Mouse (Mus musculus) neural tube, embryonic 14.5 days (tissue): ENCODE measurements around the gene Tef. TPM values are rescaled to one million over a fixed set of nuclear protein-coding genes. Genes with fewer than 3 reads are reported as not detected.

ENCODE experiments used
- ATAC-seq: fragments of 200-750 bp; cut with Nextera tagmentation; 2 replicates; pipeline ENCODE4 v1.8.0; 2017; ENCODE audit warnings: low read depth, mild to moderate bottlenecking, moderate TSS enrichment, moderate library complexity
- H3K27ac ChIP-seq: fragments of 300-500 bp; sonication (generic); 2 replicates; pipeline ENCODE4 v1.5.1; 2014; ENCODE audit warnings: low read depth, mild to moderate bottlenecking, control low read depth, low read length, moderate library complexity, mixed read lengths
- H3K27me3 ChIP-seq: fragments of 300-500 bp; sonication (generic); 2 replicates; pipeline ENCODE4 v1.6.1; 2014; ENCODE audit warnings: low read length; ENCODE audit not compliant: control insufficient read depth, insufficient read depth
- H3K36me3 ChIP-seq: fragments of 300-500 bp; sonication (generic); 2 replicates; pipeline ENCODE4 v1.6.1; 2014; ENCODE audit warnings: low read length, mixed read lengths; ENCODE audit not compliant: control insufficient read depth, insufficient read depth
- H3K4me1 ChIP-seq: fragments of 300-500 bp; sonication (generic); 2 replicates; pipeline ENCODE4 v1.6.1; 2014; ENCODE audit warnings: low read length; ENCODE audit not compliant: control insufficient read depth, insufficient read depth
- H3K4me2 ChIP-seq: fragments of 300-500 bp; sonication (generic); 2 replicates; pipeline ENCODE4 v1.6.1; 2014; ENCODE audit warnings: mild to moderate bottlenecking, low read depth, low read length, control low read depth
- H3K4me3 ChIP-seq: fragments of 300-500 bp; sonication (generic); 2 replicates; pipeline ENCODE4 v1.5.1; 2014; ENCODE audit warnings: low read depth, low read length, control low read depth, mixed read lengths
- H3K9ac ChIP-seq: fragments of 300-500 bp; sonication (generic); replicated peaks from 2 replicates; pipeline ENCODE4 v1.6.1; 2014; ENCODE audit warnings: low read depth, mild to moderate bottlenecking, control low read depth, low read length, mixed read lengths
- H3K9me3 ChIP-seq: fragments of 300-500 bp; sonication (generic); 2 replicates; pipeline ENCODE4 v1.6.1; 2016; ENCODE audit warnings: low read length; ENCODE audit not compliant: control insufficient read depth
- WGBS: fragments of 180-500 bp; shearing (Covaris S2); extraction: QIAGEN DNeasy Blood & Tissue Kit; methylation state at CpG from one replicate; pipeline ENCODE4 v1.1.7; 2014; 5-methylcytosine and 5-hydroxymethylcytosine counted together
- polyA plus RNA-seq: library from polyadenylated mRNA; unstranded; fragments of >200 nt; fragmentation: Nextera tagmentation; extraction: Ambion mirVana; gene quantifications from 2 replicates; pipeline ENCODE4 v1.2.1, GENCODE M21; 2014

The Tef gene
- polyA plus RNA-seq, 1 experiment from 2014 or later = 17.9 TPM

GRCm38 (mm10) chr15:81805624-81806023 is 3.4 kb downstream of the Tef start:
- peaks cover 17% of the 10 kb centered on the region; the same call in 1 of the 2 replicates for H3K4me1 ChIP-seq
- ATAC-seq = no peak
- no peaks in the 10 kb centered on the region for H3K36me3 ChIP-seq
- no peak overlapping the region for H3K9ac ChIP-seq
- H3K27ac ChIP-seq = no peak overlapping the region
- H3K4me2 ChIP-seq = no peak overlapping the region
- H3K9me3 ChIP-seq = no peaks in the 10 kb centered on the region
- 50% methylated on average over 6 of the region's 6 CpGs for WGBS
- no peaks in the 10 kb centered on the region for H3K27me3 ChIP-seq
- no peak overlapping the region for H3K4me3 ChIP-seq

DNA sequence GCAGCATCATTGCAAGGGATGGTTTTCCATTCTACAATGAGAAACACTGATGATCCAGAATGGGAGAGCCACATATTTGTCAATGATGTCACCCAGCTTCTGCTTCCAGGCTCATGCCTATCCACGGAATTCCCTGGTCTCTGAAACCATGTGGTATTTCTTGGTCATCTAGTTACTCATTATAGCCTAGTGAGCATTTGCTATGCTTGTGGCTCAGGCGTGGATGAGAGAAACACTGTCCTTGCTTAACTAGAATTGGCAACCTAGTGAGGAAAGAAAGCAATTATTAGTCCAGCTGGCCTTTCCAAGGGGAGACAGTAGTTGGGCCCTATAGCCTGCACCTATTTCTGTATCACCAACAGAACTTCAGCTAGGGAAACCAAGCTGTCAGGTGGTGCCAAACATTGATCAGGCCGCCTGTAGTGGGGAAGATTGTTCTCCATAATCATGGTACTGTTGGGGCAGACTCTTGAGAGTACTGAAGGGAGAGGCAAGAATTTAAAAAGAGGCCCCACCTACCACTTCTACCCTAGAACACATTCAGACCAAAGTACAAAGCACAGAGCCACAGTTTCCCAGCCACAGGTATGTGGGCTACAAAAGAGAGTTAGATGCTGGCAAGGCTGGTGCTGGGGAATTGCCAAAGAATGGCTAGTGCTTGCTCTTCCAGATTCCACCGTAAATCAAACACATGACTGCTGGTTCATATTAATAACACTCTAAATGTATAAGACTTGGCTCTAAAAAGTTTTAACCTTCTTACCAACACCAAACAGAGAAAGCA is 4.6 kb downstream of the Tef start:
- no peaks in the 10 kb centered on the region for H3K9me3 ChIP-seq
- no peak overlapping the region for H3K27ac ChIP-seq
- H3K27me3 ChIP-seq = no peaks in the 10 kb centered on the region
- peaks cover 17% of the 10 kb centered on the region for H3K4me1 ChIP-seq
- H3K36me3 ChIP-seq = no peaks in the 10 kb centered on the region
- no peak overlapping the region for H3K4me2 ChIP-seq
- ATAC-seq = no peak
- H3K9ac ChIP-seq = no peak overlapping the region
- no peak overlapping the region for H3K4me3 ChIP-seq
- 90% methylated on average over 4 of the region's 4 CpGs for WGBS

DNA sequence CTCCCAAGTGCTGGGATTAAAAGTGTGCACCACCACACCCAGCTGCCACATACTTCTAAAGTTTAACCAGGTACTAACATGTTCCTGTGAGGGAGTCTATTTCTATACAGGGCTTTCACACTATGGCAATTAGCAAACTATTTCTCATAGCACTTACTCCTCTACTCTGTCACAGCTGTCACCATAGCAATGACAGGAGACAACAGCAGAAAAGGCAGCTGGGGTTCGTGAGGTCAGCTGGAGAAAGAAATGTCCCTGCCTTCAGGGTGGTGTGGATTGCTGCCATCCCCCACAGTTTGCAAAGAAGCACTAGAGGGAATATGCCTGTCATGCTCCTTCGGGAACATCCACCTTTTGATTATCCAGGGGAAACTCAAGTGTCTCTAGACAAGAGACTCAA is 6.6 kb downstream of the Tef start:
- H3K4me3 ChIP-seq = no peak overlapping the region
- H3K36me3 ChIP-seq = no peaks in the 10 kb centered on the region
- H3K27ac ChIP-seq = no peak overlapping the region
- H3K9ac ChIP-seq = no peak overlapping the region
- no peaks in the 10 kb centered on the region for H3K27me3 ChIP-seq
- no peak overlapping the region for H3K4me2 ChIP-seq
- 69% methylated on average over 2 of the region's 2 CpGs for WGBS
- H3K4me1 ChIP-seq = peaks cover 26% of the 10 kb centered on the region
- no peaks in the 10 kb centered on the region for H3K9me3 ChIP-seq
- ATAC-seq = no peak

- Histone ChIP-seq H3K27ac (peak overlapping the region; percentile 83), H3K4me2 (peak overlapping the region; percentile 76; the same call in 1 of the 2 replicates), H3K36me3 (no peaks in the 10 kb centered on the region), H3K27me3 (no peaks in the 10 kb centered on the region), H3K9me3 (no peaks in the 10 kb centered on the region), H3K4me3 (no peak overlapping the region), H3K9ac (0 out of 2 replicates have a peak overlapping the region, but pooled peaks have one; percentile 26), H3K4me1 (peaks cover 26% of the 10 kb centered on the region)
- WGBS = 58% methylated on average over 1 of the region's 1 CpGs
- no peak for ATAC-seq
Measured at GRCm38 (mm10) chr15:81809550-81809949, 7.3 kb downstream of the Tef start.

DNA sequence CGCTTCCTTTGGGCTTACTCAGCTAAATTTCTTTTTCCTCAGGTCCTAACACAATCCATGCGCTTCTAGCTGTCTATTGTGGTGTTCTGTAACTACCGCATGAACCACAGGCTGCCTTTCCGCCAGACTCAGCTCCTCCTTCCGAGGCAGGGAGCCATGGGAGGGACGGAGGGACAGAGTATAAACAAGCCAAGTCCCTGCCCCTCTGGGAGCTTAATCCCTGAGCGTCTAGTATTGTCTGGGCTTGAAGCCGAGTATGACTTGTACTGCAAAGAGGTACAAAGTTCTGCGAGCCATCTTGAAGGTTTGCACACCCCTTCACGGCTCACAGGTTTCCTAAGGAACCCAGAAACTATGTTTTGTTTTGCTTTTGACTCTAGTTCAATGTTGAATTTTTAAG is 7.9 kb downstream of the Tef start:
- H3K9ac ChIP-seq = peak overlapping the region; percentile 49
- H3K27me3 ChIP-seq = no peaks in the 10 kb centered on the region
- peak overlapping the region; percentile 73 for H3K4me3 ChIP-seq
- H3K4me1 ChIP-seq = peaks cover 26% of the 10 kb centered on the region
- peaks cover under 1% of the 10 kb centered on the region; the same call in 1 of the 2 replicates for H3K36me3 ChIP-seq
- peak overlapping the region; percentile 76 for H3K4me2 ChIP-seq
- WGBS = 1% methylated on average over 10 of the region's 10 CpGs
- H3K9me3 ChIP-seq = no peaks in the 10 kb centered on the region
- ATAC-seq = 0 out of 2 replicates have a peak, but pooled peaks have one; percentile 5
- peak overlapping the region; percentile 83 for H3K27ac ChIP-seq

- Histone ChIP-seq H3K4me2 (peak overlapping the region; percentile 76), H3K36me3 (peaks cover 4% of the 10 kb centered on the region; the same call in 1 of the 2 replicates), H3K9me3 (no peaks in the 10 kb centered on the region), H3K4me1 (peaks cover 20% of the 10 kb centered on the region), H3K4me3 (peak overlapping the region; percentile 73), H3K27ac (peak overlapping the region; percentile 83), H3K27me3 (no peaks in the 10 kb centered on the region), H3K9ac (peak overlapping the region; percentile 69)
- ATAC-seq = peak; percentile 99
- under 1% methylated on average over 80 of the region's 89 CpGs for WGBS
Measured at GRCm38 (mm10) chr15:81810671-81811598, 8.7 kb downstream of the Tef start.

GRCm38 (mm10) chr15:81811599-81811996 is 9.4 kb downstream of the Tef start:
- Histone ChIP-seq H3K27me3 (no peaks in the 10 kb centered on the region), H3K4me3 (peak overlapping the region; percentile 73), H3K27ac (peak overlapping the region; percentile 79; the same call in 1 of the 2 replicates), H3K9me3 (no peaks in the 10 kb centered on the region), H3K9ac (peak overlapping the region; percentile 69), H3K4me2 (peak overlapping the region; percentile 76), H3K4me1 (peaks cover 20% of the 10 kb centered on the region), H3K36me3 (peaks cover 8% of the 10 kb centered on the region)
- ATAC-seq = peak; percentile 9; the same call in 1 of the 2 replicates
- WGBS = under 1% methylated on average over 22 of the region's 26 CpGs

GRCm38 (mm10) chr15:81812287-81812686 is 10.1 kb downstream of the Tef start:
- H3K27ac ChIP-seq = no peak overlapping the region
- no peaks in the 10 kb centered on the region for H3K27me3 ChIP-seq
- peaks cover 20% of the 10 kb centered on the region for H3K4me1 ChIP-seq
- H3K4me3 ChIP-seq = peak overlapping the region; percentile 73
- H3K9me3 ChIP-seq = no peaks in the 10 kb centered on the region
- H3K9ac ChIP-seq = peak overlapping the region; percentile 69
- WGBS = 21% methylated on average over 3 of the region's 3 CpGs
- peaks cover 15% of the 10 kb centered on the region for H3K36me3 ChIP-seq
- H3K4me2 ChIP-seq = peak overlapping the region; percentile 76
- ATAC-seq = no peak
